Mouse (Mus musculus) erythroblast, embryonic 14.5 days (primary cell): ENCODE results near the gene Nav3. TPM values are rescaled to one million over a fixed set of nuclear protein-coding genes. Genes with fewer than 3 reads are reported as not detected.

Experiments
- H3K27me3 ChIP-seq: 2 replicates; pipeline ENCODE4 v1.6.1; 2012; ENCODE audit warnings: inconsistent platforms; ENCODE audit not compliant: control insufficient read depth
- H3K36me3 ChIP-seq: 2 replicates; pipeline ENCODE4 v1.6.1; 2012; ENCODE audit warnings: mild to moderate bottlenecking, inconsistent platforms; ENCODE audit not compliant: control insufficient read depth
- H3K4me1 ChIP-seq: 2 replicates; pipeline ENCODE4 v1.6.1; 2012; ENCODE audit warnings: inconsistent platforms; ENCODE audit not compliant: control insufficient read depth
- H3K4me3 ChIP-seq: replicated peaks from 2 replicates; pipeline ENCODE3; 2012; ENCODE audit warnings: moderate library complexity, mild to moderate bottlenecking, inconsistent platforms
- H3K9me3 ChIP-seq: 2 replicates; pipeline ENCODE4 v1.6.1; 2012; ENCODE audit warnings: low read length, inconsistent platforms, mixed read lengths; ENCODE audit not compliant: control insufficient read depth
- GATA1 ChIP-seq: IDR thresholded peaks from 2 replicates; pipeline ENCODE4 v1.6.1; 2012; ENCODE audit warnings: low read length, inconsistent platforms, mixed read lengths
- TAL1 ChIP-seq: IDR thresholded peaks from 3 replicates; pipeline ENCODE4 v1.6.1; 2012; ENCODE audit warnings: low read length, inconsistent platforms, mixed read lengths
- polyA plus RNA-seq: library from polyadenylated mRNA; stranded (reverse); fragments of >175 nt; gene quantifications from 2 replicates; pipeline ENCODE4 v1.2.3, GENCODE M21; 2012

The Nav3 gene
- polyA plus RNA-seq, 1 experiment: not detected

- Histone ChIP-seq H3K4me3 (no peak overlapping the region), H3K36me3 (no peaks in the 10 kb centered on the region), H3K9me3 (0 out of 2 replicates have a peak, but pooled peaks cover 2% of the 10 kb centered on the region), H3K27me3 (no peaks in the 10 kb centered on the region), H3K4me1 (no peaks in the 10 kb centered on the region)
- TF ChIP-seq GATA1: no peak
- no peak for TF ChIP-seq TAL1
Measured at GRCm38 (mm10) chr10:109994302-109994701, 461.7 kb downstream of the Nav3 start.

DNA sequence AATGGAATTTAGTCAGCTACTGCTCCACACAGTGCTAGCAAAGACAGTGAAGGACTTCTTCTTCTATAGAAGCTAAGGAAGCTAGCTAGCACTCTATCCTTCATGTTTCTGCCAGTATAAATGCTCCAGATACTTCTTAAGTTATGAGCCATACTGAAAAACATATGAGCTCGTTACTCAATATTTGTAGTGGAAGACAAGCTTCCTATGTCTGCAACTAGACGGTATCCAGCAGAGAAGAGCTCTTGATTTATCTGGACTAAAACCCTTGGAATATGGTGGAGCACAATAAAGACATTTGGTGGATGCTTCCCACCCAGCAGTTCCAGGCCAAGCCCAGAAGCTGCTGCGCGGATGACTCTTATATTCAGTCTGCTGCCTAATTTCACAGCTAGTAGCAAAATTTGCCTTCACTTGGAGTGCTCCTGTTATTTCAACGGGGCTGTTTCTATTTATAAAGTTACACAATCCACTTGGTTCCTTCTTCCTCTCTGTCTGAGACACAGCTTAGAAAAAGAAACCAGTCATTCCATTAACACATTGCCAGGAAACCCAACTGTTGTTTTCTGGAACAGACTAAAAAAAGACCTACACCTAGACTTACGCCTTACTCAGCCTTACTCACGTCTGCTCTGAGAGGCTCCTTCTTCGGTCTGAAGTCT lies 470.0 kb downstream of the Nav3 start:
- TF ChIP-seq GATA1 (no peak), TAL1 (no peak)
- no peaks in the 10 kb centered on the region for H3K4me1 ChIP-seq
- H3K27me3 ChIP-seq: no peaks in the 10 kb centered on the region

GRCm38 (mm10) chr10:109976351-109976750 lies 479.7 kb downstream of the Nav3 start:
- Histone ChIP-seq H3K9me3 (no peaks in the 10 kb centered on the region), H3K27me3 (no peaks in the 10 kb centered on the region), H3K36me3 (no peaks in the 10 kb centered on the region), H3K4me1 (no peaks in the 10 kb centered on the region), H3K4me3 (no peak overlapping the region)
- TF ChIP-seq TAL1 (no peak), GATA1 (no peak)

More for the DNA sequence above, 470.0 kb downstream of the Nav3 start:
- H3K4me3 ChIP-seq: no peak overlapping the region
- H3K9me3 ChIP-seq: no peaks in the 10 kb centered on the region
- no peaks in the 10 kb centered on the region for H3K36me3 ChIP-seq

GRCm38 (mm10) chr10:109974177-109974576 lies 481.8 kb downstream of the Nav3 start:
- no peak overlapping the region for H3K4me3 ChIP-seq

DNA sequence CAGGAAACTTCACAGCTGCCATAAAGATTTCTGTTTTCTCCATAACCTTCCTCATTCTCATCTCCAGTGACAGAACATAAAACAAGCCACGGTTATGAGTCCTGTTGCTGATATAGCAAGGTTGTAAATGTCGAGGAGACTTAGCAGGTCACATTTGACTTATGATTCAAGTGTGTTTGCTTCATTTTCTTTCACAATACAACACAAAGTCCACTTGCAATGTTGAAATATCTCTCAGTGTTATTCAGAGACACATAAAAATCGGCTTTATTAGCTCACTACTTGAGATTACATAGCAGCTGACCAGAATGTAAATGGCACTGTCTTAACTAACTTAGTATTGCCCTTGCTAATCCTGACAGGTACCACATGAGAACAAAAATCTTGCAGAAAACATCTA lies 482.5 kb downstream of the Nav3 start:
- Histone ChIP-seq H3K27me3 (no peaks in the 10 kb centered on the region), H3K36me3 (no peaks in the 10 kb centered on the region), H3K9me3 (no peaks in the 10 kb centered on the region), H3K4me3 (no peak overlapping the region), H3K4me1 (no peaks in the 10 kb centered on the region)
- no peak for TF ChIP-seq TAL1
- TF ChIP-seq GATA1: no peak

More at GRCm38 (mm10) chr10:109974177-109974576, 481.8 kb downstream of the Nav3 start:
- TF ChIP-seq TAL1: no peak
- no peak for TF ChIP-seq GATA1
- H3K4me1 ChIP-seq: no peaks in the 10 kb centered on the region
- H3K9me3 ChIP-seq: no peaks in the 10 kb centered on the region
- H3K27me3 ChIP-seq: no peaks in the 10 kb centered on the region
- H3K36me3 ChIP-seq: no peaks in the 10 kb centered on the region

DNA sequence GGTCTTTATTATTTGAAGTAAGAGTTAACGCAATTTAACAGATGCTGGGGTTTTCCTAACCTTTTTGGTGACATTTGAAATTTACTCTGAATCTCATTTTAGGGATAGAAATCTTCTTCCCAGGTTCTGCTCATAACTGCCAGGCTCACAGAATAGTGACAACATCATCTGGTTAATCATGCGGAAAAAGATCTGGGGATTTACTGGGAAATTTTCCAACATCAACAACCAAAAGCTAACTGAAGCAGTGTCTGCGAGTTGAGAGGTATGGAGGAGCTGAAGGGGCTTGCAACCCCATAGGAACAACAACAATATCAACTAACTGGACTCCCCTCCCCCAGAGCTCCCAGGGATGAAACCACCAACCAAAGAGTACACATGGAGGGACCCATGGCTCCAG lies 505.7 kb downstream of the Nav3 start:
- H3K4me3 ChIP-seq: no peak overlapping the region
- H3K27me3 ChIP-seq: no peaks in the 10 kb centered on the region
- H3K36me3 ChIP-seq: no peaks in the 10 kb centered on the region
- H3K9me3 ChIP-seq: no peaks in the 10 kb centered on the region; the same call in 1 of the 2 replicates
- no peak for TF ChIP-seq GATA1
- TF ChIP-seq TAL1: no peak
- no peaks in the 10 kb centered on the region for H3K4me1 ChIP-seq

DNA sequence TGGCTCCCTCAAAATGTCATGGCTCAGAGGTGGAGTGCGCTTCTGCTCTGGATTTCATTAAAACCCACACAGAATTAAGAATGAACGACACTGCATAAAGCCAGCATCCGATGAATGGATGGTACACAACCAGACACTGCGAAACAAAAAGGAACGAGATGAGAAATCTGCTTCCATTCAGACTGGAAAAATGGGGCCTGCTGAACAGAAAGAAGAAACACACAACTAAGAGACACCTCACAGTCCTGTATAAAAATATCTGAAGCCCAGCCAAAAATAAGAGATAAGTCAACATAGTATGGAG lies 526.7 kb downstream of the Nav3 start:
- TF ChIP-seq GATA1: no peak
- TF ChIP-seq TAL1: no peak
- Histone ChIP-seq H3K4me1 (no peaks in the 10 kb centered on the region), H3K27me3 (no peaks in the 10 kb centered on the region), H3K36me3 (no peaks in the 10 kb centered on the region), H3K4me3 (no peak overlapping the region), H3K9me3 (no peaks in the 10 kb centered on the region)

DNA sequence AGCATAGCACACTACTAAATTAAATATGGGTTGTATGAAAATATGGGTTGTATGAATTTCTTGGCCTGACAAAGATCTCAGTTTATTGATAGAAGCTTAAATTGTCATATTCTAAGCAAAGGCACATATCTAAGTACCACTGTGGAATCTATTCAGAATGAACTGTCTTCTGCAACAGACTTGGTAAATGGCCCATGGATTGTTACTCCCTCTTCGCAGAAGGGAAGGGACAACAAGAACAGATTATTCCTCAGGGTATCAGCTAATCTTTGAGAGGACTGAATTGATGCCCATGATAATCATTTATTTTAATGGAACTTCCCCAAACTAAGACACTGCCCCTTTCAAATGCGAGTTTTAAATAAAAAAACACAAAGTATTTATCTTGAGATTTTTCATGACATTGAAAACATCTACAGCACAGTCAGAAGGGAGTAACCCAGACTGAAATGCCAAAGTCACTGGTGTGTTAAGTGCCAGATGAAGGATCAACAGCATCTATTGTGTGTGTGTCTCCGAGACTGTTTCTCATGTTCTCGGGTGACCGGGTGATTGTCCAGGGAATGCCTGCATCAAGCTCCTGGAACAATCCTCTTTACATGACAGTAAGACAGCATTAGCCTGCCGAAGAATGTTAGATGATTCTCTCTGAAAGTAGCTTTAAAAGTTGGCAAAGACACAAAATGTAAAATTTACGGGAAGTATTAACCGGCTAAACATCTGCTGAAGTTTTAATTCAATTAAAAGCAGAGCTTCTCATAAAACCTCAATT lies 527.3 kb downstream of the Nav3 start:
- no peaks in the 10 kb centered on the region for H3K9me3 ChIP-seq
- H3K27me3 ChIP-seq: no peaks in the 10 kb centered on the region
- H3K36me3 ChIP-seq: no peaks in the 10 kb centered on the region
- TF ChIP-seq GATA1 (no peak), TAL1 (no peak)
- no peaks in the 10 kb centered on the region for H3K4me1 ChIP-seq
- no peak overlapping the region for H3K4me3 ChIP-seq

DNA sequence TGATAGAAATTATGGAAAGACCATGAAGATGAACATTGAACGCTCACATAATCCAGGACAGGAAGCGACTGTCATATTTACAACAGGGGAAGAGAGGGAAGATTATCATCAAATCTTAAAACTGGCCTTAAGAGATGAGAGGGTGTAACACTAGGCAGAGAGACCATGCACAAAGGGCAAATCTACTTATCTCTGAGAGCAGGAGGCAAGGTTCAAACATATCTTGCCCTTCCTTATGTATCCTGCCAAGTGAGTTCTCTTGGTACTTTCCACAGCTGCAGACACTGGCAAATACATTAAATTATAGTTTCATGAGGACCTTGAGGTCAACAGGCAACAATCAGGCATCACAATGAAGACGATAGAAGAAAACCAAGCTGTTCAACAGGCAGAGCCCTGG lies 529.9 kb downstream of the Nav3 start:
- no peaks in the 10 kb centered on the region for H3K27me3 ChIP-seq
- H3K9me3 ChIP-seq: no peaks in the 10 kb centered on the region
- H3K36me3 ChIP-seq: no peaks in the 10 kb centered on the region
- H3K4me1 ChIP-seq: no peaks in the 10 kb centered on the region
- no peak overlapping the region for H3K4me3 ChIP-seq
- no peak for TF ChIP-seq GATA1
- no peak for TF ChIP-seq TAL1
